Mouse (Mus musculus): ENCODE measurements around the gene Cops7a. TPM values are rescaled to one million over a fixed set of nuclear protein-coding genes. Genes with fewer than 3 reads are reported as not detected.

Gene Cops7a
- polyA plus RNA-seq, 1 experiment = 165 TPM

- TF ChIP-seq MYOD1 (IDR thresholded peaks at IDR 0.05; ENCODE audit: control insufficient read depth, insufficient read length, low read depth) (no peak), FOSL1 (IDR thresholded peaks at IDR 0.05; ENCODE audit: insufficient read depth, low read length, poor library complexity, severe bottlenecking) (no peak), CTCF (IDR thresholded peaks at IDR 0.05; ENCODE audit: control insufficient read depth, insufficient read depth, insufficient read length) (no peak), CEBPB (IDR thresholded peaks at IDR 0.05; ENCODE audit: low read depth) (no peak), MAX (IDR thresholded peaks at IDR 0.05) (no peak), MYOG (IDR thresholded peaks at IDR 0.05; ENCODE audit: control insufficient read depth, extremely low read depth, insufficient read length) (no peak), USF1 (IDR thresholded peaks at IDR 0.05; ENCODE audit: low read depth) (no peak)
- Histone ChIP-seq H3K27me3 (ENCODE audit: control insufficient read depth, insufficient read depth, insufficient read length) (no peaks in the 10 kb centered on the region), H3K79me2 (ENCODE audit: control insufficient read depth, insufficient read depth) (peaks cover under 1% of the 10 kb centered on the region), H3ac (ENCODE audit: control insufficient read depth, insufficient read length, low read depth) (no peak overlapping the region), H3K79me3 (ENCODE audit: low read depth) (peaks cover 3% of the 10 kb centered on the region), H3K36me3 (ENCODE audit: control insufficient read depth, insufficient read depth) (peaks cover 23% of the 10 kb centered on the region), H3K4me3 (ENCODE audit: insufficient read depth, poor library complexity, severe bottlenecking) (no peak overlapping the region)
Observed at GRCm38 (mm10) chr6:124910032-124910431, 55.3 kb downstream of the Cops7a start.

Other genes starting within 250 kb of the Cops7a start
- gene Ptpn6, start 226.8 kb downstream of the Cops7a start, polyA plus RNA-seq (2012; fragmentation: generic; extraction: Trizol) = 8.2 TPM
- gene Grcc10, start 224.2 kb downstream of the Cops7a start, polyA plus RNA-seq (2012; fragmentation: generic; extraction: Trizol) = 294 TPM
- not detected for gene Gm45234, start 209.5 kb downstream of the Cops7a start, polyA plus RNA-seq (2012; fragmentation: generic; extraction: Trizol)
- 47.0 TPM for gene Atn1, start 209.0 kb downstream of the Cops7a start, polyA plus RNA-seq (2012; fragmentation: generic; extraction: Trizol)
- 5.5 TPM for gene Eno2, start 195.9 kb downstream of the Cops7a start, polyA plus RNA-seq (2012; fragmentation: generic; extraction: Trizol)
- 0.13 TPM for gene Lrrc23, start 185.8 kb downstream of the Cops7a start, polyA plus RNA-seq (2012; fragmentation: generic; extraction: Trizol)
- 24.8 TPM for gene Spsb2, start 156.9 kb downstream of the Cops7a start, polyA plus RNA-seq (2012; fragmentation: generic; extraction: Trizol)
- gene Tpi1, start 151.2 kb downstream of the Cops7a start, polyA plus RNA-seq (2012; fragmentation: generic; extraction: Trizol) = 604 TPM
- gene Usp5, start 136.1 kb downstream of the Cops7a start, polyA plus RNA-seq (2012; fragmentation: generic; extraction: Trizol) = 132 TPM
- gene Cdca3, start 136.0 kb downstream of the Cops7a start, polyA plus RNA-seq (2012; fragmentation: generic; extraction: Trizol) = 69.9 TPM
- gene Gnb3, start 125.3 kb downstream of the Cops7a start, polyA plus RNA-seq (2012; fragmentation: generic; extraction: Trizol) = not detected
- 1.1 TPM for gene P3h3, start 107.8 kb downstream of the Cops7a start, polyA plus RNA-seq (2012; fragmentation: generic; extraction: Trizol)
- gene Gpr162, start 101.6 kb downstream of the Cops7a start, polyA plus RNA-seq (2012; fragmentation: generic; extraction: Trizol) = 0.05 TPM
- not detected for gene Cd4, start 77.3 kb downstream of the Cops7a start, polyA plus RNA-seq (2012; fragmentation: generic; extraction: Trizol)
- gene Lag3, start 53.8 kb downstream of the Cops7a start, polyA plus RNA-seq (2012; fragmentation: generic; extraction: Trizol) = 0.44 TPM
- 1,903 TPM for gene Ptms, start 45.4 kb downstream of the Cops7a start, polyA plus RNA-seq (2012; fragmentation: generic; extraction: Trizol)
- 547 TPM for gene Mlf2, start 34.2 kb downstream of the Cops7a start, polyA plus RNA-seq (2012; fragmentation: generic; extraction: Trizol)
- gene Pianp, start 31.2 kb upstream of the Cops7a start, polyA plus RNA-seq (2012; fragmentation: generic; extraction: Trizol) = 1.1 TPM
- 27.8 TPM for gene Zfp384, start 43.6 kb upstream of the Cops7a start, polyA plus RNA-seq (2012; fragmentation: generic; extraction: Trizol)
- 23.6 TPM for gene Ing4, start 74.2 kb upstream of the Cops7a start, polyA plus RNA-seq (2012; fragmentation: generic; extraction: Trizol)
- 0.91 TPM for gene Acrbp, start 84.2 kb upstream of the Cops7a start, polyA plus RNA-seq (2012; fragmentation: generic; extraction: Trizol)
- gene Lpar5, start 102.4 kb upstream of the Cops7a start, polyA plus RNA-seq (2012; fragmentation: generic; extraction: Trizol) = not detected
- gene Chd4, start 130.4 kb upstream of the Cops7a start, polyA plus RNA-seq (2012; fragmentation: generic; extraction: Trizol) = 99.7 TPM
- gene Nop2, start 166.4 kb upstream of the Cops7a start, polyA plus RNA-seq (2012; fragmentation: generic; extraction: Trizol) = 132 TPM
- gene Iffo1, start 179.7 kb upstream of the Cops7a start, polyA plus RNA-seq (2012; fragmentation: generic; extraction: Trizol) = 18.4 TPM
- gene Gapdh, start 200.9 kb upstream of the Cops7a start, polyA plus RNA-seq (2012; fragmentation: generic; extraction: Trizol) = 7,334 TPM
- 78.7 TPM for gene Ncapd2, start 226.2 kb upstream of the Cops7a start, polyA plus RNA-seq (2012; fragmentation: generic; extraction: Trizol)
- gene Mrpl51, start 226.3 kb upstream of the Cops7a start, polyA plus RNA-seq (2012; fragmentation: generic; extraction: Trizol) = 147 TPM